Mouse (Mus musculus) gastrocnemius, adult 18-20 months (tissue): ENCODE measurements around the gene Retreg1. TPM values are rescaled to one million over a fixed set of nuclear protein-coding genes. Genes with fewer than 3 reads are reported as not detected.
"Not testable (repeated sequence)": the region's sequence is repeated elsewhere in the genome, so short reads cannot be mapped to it uniquely, and the experiment has no call there.

Source experiments
- DNase-seq: peaks from one replicate; pipeline ENCODE4 v3.0.0; 2021; ENCODE audit warnings: low spot score
- total RNA-seq, 2 experiments: library from RNA; stranded (reverse); gene quantifications; 2 replicates each; pipeline ENCODE4 v1.2.3; 2021

Retreg1 gene
- total RNA-seq, 2 experiments from 2014 or later = 171 to 293 TPM

- DNase-seq = no peak
Observed at GRCm38 (mm10) chr15:25945224-25945623, 102.2 kb downstream of the Retreg1 start.

- no peak for DNase-seq
Observed at GRCm38 (mm10) chr15:25946482-25946881, 103.5 kb downstream of the Retreg1 start.

- no peak for DNase-seq
Observed at GRCm38 (mm10) chr15:25947383-25947782, 104.4 kb downstream of the Retreg1 start.

DNA sequence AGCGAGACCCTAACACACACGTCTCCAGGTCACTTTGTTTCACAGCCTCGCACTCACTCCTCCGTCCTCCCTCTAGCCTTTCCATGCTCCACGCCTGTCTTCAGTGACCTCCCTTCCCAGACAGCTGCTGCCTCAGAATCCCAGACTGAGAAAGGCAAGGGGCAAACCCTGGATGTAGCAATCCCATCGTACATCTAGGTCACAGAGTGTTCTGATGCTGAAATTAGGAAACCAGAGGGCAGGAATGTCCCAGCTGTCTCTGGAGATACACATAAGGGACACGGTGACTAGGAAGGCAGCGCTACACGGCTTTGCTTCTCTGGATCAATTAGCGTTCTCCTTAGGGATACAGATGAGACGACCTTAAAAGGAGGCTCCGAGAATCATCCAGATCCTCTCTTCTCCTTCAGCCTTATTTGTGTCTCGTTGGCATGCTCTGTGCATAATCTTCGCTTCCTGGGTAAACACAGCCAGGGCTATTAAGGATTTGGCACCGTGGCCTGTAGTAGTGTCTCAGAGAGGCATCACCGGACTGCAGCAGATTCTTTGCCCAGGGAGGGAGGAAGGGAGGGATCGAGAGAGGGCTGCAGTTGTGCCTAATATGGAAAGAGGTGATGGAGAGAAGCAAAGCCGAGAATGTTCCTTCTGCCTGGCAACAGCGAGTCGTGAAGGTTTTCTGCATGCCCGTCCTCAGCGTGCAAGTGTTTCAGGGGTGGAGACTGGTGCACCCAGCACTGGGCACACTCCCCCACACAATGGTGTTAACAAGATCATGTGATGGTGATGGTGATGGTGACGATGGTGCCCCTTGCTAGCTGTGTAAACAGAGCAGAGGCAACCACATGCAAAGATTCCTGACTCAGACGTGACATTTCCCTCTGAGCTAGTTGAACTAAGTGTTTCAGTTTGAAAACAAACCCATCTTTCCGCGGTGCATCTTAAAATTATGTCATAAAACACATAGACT lies 105.6 kb downstream of the Retreg1 start:
- peak; percentile 78 for DNase-seq

DNA sequence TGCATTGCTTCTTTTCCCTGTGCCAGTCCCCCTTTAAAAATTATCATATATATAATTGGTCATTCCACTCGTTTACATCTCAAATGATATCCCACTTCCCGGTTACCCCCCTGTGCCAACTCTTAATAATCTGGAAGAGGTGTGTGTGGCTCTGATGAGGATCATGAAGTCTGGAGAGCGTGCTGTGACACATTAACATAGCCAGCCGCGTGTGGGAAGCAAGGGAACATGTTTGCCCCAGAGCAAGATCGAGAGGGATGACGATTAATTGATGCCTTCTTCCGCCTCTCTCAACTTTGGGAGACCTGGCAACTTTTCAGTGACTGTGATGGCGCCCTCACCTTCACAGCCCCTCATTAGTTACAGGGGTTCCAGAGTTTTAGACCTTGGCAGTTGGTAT lies 106.7 kb downstream of the Retreg1 start:
- DNase-seq = no peak

DNA sequence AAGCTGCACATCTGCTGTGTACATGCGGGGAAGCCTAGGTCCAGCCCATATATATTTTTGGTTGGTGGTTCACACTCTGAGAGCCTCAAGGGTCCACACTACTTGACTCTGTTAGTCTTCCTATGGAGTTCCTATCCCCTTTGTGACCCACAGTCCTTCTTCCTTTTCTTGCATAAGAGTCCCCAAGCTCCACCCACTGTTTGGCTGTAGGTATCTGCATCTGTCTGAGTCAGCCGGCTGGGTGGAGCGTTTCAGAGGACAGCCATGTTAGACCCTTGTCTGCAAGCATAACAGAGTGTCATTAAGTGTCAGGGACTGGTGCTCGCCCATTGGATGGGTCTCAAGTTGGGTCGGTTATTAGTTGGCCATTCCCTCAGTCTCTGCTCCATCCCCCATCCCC lies 107.6 kb downstream of the Retreg1 start:
- DNase-seq = no peak

- no peak for DNase-seq
Observed at GRCm38 (mm10) chr15:25951037-25951436, 108.1 kb downstream of the Retreg1 start.

GRCm38 (mm10) chr15:25956001-25956400 lies 113.0 kb downstream of the Retreg1 start:
- DNase-seq = no peak

GRCm38 (mm10) chr15:25956422-25957117 lies 113.6 kb downstream of the Retreg1 start:
- DNase-seq = peak; percentile 67

DNA sequence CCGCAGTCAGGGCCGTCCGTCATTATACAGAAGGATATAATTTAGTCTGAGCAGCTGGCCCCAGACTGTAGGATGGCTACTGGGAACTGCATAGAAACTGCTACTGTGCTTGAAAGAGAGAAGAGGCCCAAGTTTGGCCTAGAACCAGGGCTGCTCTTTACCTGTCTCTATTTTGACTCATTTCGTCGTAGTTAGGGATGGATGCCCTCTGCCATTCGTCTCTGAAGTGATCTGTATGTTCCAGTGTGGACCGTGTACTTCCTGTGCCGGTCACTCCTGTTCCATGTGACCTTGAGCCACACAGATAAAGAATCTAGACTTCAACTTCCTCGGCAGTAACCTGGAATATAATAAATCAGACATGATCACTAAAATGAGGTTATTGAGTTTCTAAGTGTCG lies 114.7 kb downstream of the Retreg1 start:
- DNase-seq = no peak

GRCm38 (mm10) chr15:25959375-25959774 lies 116.4 kb downstream of the Retreg1 start:
- DNase-seq = no peak

- DNase-seq = no peak
Observed at GRCm38 (mm10) chr15:25960231-25960630, 117.3 kb downstream of the Retreg1 start.

DNA sequence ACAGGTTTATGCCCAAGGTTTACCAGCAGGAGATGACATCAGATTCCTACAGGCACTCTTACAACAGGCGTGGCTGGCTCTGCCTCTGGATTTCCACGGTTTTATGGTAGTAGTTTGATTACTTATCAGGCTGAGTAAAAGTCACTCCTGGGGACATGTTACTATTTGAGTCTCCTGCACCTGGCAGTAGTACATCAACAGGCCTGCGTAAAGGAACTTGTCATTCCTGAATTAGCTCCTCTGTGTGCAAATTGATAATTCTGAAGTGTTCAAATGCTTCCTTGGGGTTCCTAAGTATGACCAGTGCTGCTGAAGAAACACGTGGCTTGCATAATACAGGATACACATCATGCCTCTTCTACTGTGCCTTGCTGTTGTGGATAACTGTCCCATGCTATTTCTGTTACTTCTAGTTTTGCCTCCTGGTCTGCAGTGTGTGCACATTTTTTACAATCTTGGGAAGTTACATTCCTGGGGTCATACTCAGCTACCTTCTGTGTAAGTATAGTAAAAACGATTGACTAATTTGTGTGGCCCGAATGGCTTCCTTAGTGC lies 123.3 kb downstream of the Retreg1 start:
- DNase-seq = no peak

GRCm38 (mm10) chr15:25971596-25971995 lies 128.6 kb downstream of the Retreg1 start:
- DNase-seq = no peak

GRCm38 (mm10) chr15:25972758-25973157 lies 129.8 kb downstream of the Retreg1 start:
- DNase-seq = no peak

GRCm38 (mm10) chr15:25974352-25974751 lies 131.4 kb downstream of the Retreg1 start:
- DNase-seq = no peak

DNA sequence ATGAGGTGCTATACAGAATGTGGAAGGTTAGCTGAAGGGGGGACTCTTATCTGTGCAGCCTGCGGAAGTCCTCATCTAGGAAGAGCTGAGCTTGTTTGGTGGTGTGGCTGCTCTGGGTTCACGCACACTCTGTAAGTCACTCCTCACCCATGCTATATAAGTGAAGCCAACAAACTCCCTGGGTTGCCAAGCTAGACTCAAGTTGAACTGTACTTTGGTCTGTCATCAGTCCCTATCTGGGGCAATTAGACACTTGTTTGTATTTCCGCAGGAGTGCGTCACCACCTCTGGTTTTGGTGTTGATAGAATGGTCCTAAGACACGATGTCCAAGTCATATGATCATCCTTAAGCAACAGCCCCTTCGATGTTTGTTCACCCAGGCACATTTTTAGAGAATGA lies 132.8 kb downstream of the Retreg1 start:
- no peak for DNase-seq

GRCm38 (mm10) chr15:25983614-25984013 lies 140.6 kb downstream of the Retreg1 start:
- DNase-seq = not testable (repeated sequence)

GRCm38 (mm10) chr15:25984067-25984733 lies 141.2 kb downstream of the Retreg1 start, which contains the start of gene Zfp622:
Zfp622 (plus strand) TSS chr15:25984366.
- DNase-seq = peak; percentile 97

DNA sequence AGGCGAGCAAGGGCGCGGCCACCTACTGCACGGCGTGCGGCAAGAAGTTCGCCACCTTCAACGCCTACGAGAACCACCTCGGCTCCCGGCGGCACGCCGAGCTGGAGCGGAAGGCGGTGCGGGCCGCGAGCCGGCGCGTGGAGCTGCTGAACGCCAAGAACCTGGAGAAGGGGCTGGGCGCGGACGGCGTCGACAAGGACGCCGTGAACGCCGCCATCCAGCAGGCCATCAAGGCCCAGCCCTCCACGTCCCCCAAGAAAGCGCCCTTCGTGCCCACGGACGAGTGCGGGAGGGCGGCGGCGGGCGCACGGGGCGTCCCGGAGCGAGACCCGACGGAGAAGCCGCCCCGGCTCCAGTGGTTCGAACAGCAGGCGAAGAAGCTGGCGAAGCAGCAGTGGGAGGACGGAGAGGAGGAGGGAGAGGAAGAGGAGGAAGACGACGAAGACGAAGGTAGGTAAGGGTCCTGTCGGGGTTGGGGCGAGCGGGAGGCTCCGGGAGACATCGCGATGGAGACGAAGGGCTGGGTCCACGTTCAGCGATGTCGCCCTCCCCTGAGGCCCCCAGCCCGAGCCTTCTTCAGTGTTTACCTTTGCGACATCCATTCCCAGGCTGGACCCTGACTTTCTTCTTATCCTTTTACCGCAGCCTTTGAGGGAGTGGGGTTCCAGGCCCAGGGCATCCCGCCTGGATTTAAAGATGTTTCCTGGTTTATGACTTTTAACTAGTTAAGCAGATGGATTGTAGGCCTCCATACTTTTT lies 141.9 kb downstream of the Retreg1 start:
- no peak for DNase-seq
